Mouse (Mus musculus) kidney, adult 11 months (tissue): ENCODE results near the gene Alx3.

Source experiments
- DNase-seq: peaks from one replicate; pipeline ENCODE4 v3.0.0; 2022

The Alx3 gene

DNA sequence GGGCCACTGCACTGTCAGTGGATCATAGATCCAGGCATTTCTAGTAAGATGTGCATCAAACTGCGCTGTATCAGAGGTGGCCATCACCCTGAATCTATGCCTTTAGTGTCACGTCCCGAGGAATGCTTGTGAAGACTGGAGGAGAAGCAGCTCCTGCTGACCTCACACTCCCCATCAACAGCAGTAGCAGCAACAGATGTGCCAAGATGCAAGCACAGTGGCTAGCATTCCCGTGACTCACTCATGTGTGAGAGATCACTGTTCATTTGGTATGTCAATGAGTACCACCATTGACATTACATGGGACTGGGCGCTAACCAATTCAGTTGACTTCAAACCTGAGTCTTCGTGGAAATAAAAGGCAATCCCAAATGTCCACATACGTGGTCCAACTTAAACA, 32.8 kb downstream of the Alx3 start:
- DNase-seq: peak; percentile 25

DNA sequence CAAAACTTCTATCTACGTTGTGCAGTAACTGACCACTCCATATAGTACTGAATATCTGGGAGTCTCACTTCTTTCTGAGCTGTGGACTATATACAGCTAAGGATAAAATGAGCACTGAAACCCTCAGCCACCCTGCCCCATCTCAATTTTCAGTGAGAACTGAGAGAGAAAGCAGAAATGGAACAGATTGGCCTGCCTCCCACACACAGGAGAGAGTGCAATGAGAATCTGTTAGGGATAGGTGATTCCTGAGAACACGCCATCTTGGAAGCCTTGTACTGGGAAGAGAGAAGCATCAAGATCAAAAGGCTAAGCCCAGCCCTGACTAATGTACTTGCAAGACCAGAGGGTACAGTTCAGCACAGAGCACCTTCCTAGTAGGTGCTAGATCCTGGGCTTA, 33.7 kb downstream of the Alx3 start:
- DNase-seq: peak; percentile 1

DNA sequence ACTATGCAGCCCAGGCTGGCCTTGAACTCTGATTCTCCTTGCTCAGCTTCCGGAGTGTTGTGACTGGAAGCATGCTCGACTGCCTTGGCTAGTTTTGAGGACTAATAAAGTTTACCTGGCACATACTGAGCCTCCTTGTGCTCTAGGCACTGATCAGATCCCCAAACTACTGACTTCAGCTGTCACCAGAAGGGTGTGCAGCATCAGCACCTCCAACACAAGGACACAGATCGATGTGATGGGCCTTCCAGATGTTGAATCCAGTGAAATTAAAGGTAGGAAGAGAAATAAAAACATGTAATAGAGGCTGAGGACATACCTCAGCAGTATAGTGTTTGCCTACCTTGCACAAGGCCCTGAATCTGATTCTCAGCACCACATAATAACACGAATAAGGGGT, 34.6 kb downstream of the Alx3 start:
- peak; percentile 0 for DNase-seq

DNA sequence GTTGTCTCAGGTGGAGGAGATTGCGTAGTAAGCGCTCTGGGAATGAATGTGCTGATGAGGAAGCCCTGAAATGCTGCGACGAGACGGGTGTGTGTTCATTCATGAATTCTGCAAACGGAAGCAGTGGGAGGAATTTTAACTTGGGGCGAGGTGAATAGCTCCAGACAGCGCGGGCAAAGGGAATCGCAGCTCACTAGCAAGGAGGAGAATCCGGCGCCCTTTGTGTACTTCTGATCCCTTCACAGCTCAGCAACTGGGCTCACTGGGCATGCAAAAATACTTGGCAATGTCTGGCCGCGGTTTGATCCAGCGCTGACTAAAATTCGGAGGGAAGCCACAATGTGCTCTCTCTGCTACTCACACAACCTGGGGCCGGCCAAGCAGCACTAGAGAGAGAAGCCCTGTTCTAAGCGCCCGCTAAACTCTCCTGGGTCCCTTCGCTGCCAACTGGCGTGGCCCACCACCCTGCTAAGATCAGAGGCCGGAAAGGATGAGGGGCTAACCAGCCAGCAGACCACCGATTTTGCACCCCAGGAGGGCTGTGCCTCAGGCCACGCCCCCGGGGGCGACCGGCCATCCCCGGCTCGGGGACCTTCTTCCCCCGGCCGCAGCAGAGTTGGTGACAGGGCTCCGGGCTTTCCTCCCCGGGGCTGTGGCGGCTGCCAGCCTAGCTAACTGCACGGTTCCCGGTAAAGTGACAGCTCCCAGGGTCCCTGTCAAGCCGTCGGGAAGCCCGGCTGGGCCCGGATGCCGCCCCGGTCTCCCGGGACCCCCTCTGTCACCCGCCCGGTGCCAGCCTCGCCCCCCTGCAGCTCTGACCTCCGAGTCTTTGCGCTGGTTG, 36.1 kb downstream of the Alx3 start, which contains the start of gene Gm10961:
Gene Gm10961 (plus strand): TSS at position 641 of the 841 bp plus-strand sequence.
- DNase-seq: peak; percentile 77

DNA sequence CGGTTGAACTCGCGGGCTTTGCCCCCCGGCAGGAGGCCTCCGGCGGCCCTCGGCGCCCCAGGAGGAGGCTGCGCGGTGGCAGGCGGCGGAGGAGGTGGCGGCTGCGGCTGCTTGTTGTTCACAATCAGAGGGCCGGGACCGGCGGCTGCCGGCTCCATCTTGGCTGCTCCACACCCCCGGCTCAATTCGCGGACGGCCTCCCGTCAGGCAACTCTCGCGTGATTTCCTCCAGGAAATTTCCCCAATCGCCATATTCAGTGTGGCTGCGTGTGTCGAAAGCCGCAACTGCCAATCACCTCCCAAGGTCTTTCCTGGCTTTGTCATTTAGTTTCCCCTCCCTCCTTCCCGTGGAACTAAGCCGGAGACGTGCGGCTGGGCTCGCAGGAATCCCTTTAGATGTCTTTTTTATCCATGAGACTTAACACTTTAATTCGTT, 36.7 kb downstream of the Alx3 start, which contains the start of gene Strip1:
Gene Strip1 (minus strand): TSS at position 172 of the 436 bp plus-strand sequence.
- DNase-seq: peak; percentile 95

DNA sequence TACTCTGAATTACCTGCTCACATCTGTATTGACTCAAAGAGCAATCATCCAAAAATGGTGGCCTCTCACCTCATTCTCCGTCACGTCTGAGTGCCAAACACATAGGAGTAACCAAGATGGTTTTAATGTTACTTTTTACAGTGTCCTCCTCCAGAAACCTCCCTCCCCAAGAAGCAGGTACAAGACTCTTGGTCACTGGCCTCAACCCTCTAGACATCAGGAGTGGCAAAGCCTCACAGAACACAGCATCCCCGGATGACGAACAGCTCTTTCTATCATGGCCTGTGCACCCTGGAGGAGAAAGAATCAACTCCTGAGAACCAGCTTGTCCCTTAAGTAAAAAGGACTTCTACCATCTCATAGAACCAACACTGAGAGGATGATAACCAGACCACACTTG, 38.0 kb downstream of the Alx3 start:
- peak; percentile 1 for DNase-seq

DNA sequence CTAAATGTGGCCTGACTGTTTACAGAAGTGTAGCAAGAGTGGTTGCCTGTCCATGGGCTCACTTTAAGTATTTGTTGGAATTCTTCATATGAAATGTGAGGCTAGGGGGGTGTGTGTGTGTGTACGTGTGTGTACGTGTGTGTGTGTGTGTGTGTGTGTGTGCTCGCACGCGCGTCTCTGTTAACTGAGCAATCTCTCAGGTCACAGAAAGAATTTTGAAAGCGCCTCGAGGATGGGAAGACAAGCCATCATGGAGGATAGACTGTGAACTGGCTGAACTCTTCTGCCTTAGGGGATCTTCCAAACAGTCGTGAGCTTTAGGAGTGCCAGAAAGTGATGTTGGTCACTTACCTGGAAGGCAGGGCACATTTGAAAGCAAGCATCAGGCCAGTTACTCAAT, 39.1 kb downstream of the Alx3 start:
- DNase-seq: peak; percentile 2

DNA sequence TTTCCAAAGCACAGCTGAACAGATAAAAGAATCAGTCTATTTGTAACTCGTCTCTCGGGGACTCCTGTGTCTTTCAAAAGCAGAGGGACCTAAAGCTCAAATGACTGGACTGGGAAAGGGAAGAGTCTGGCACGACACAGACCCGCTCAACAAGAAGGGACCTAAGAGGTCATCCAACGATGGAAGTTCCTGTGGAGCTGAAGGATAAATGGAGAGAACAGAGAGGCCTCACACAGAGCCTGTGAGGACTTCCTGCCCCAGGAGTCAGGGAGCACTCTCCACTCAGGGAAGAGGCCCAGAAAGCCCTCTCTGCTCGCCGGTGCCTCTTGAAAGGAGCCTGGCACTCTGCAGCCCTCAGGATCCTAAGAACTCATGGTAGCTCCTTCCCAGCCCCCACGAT, 41.0 kb downstream of the Alx3 start:
- peak; percentile 0 for DNase-seq

DNA sequence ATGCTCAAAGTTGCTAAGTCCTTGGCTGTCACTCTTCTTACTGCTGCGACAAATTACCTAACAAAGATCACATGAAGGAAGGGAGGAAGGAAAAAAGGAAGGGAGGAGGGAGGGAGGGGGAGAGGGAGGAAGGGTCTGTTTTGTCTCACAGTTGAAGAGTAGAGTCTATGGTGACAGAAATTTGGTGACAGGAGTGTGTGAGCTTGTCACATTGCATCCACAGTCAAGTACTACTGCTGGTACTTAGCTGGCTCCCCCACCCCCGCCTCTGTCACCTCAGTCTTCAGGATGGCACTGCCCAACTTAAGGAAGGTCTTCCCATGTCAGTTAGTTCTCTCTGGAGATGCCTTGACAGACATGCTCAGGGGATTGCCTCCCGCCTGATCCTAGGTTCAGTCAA, 41.4 kb downstream of the Alx3 start:
- DNase-seq: no peak

DNA sequence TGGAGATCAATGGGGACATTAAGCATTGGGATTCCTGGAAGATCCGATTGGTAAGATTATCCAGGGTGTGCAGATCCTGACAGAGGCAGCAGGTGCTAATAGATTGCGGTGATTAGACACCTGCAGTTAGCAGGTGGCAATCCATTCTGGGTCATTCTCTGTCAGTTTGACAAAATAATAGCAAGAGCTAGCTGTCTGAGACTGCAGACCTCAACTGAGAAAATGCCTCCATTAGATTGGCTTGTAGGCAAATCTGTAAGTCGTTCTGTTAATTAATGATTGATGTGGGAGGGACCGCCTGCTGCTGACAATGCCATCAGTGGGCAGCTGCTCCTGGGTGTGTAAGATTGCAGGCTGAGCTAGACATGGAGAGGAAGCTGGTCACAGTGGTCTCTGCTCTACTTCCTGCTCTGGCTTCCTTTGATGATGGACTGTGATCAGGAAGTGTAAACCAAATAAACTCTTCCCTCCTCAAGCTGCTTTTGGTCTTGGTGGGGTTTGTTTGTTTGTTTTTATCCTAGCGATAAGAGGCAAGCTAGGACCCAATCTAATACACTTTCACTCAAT, 42.9 kb downstream of the Alx3 start:
- no peak for DNase-seq

DNA sequence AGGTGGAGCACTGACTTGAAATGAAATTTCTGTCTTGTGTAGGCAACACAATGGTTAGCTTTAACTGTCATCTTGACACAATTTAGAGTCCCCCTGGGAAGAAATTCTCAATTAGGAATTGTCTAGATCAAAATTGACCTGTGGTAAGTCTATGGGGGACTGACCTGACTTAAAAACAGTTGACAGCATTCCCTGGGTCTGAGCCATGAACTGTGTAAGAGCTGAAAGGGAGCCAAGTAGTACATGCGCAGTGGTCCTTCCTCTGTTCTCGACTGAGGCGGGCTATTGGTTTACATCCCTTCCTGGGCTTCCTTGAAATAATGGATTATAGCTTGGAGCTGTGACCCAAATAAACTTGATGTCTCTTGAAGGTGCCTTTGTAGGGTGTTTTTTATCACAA, 52.1 kb downstream of the Alx3 start:
- no peak for DNase-seq

DNA sequence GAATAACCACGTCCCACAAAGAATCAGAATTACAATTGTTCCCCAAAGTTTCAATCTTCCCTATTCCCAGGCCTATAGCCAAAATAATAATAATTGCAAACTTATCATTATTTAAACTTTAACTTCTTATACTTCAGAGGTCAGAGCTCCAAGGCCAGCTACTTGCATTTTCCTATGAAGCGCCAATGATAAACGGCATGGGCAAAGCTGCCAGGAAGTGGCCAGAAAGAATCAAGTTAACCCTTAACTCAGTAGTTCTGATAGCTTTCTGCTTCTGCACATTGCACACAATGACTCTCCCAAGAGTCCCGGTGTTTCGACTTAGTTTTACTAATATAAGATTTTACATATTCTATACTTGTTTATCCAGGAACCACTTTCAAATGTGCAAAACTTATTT, 55.4 kb downstream of the Alx3 start:
- DNase-seq: peak; percentile 49

DNA sequence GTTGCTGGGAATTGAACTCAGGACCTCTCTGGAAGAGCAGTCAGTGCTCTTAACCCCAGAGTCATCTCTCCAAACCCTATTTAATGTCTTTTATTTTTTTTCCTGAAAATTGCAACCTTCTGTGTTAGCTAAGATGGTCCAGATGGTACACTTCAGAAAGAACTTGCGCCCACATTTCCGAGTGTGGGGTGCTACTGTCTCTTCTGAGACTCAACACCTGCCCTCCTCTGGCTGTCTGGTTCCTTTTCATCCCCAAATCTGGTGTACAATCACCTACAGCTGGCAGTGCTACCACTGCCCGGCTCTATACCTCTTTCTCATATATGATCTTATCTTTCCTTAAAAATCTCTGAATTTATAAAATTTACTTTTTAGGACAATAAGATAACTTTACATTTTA, 58.1 kb downstream of the Alx3 start:
- DNase-seq: no peak

DNA sequence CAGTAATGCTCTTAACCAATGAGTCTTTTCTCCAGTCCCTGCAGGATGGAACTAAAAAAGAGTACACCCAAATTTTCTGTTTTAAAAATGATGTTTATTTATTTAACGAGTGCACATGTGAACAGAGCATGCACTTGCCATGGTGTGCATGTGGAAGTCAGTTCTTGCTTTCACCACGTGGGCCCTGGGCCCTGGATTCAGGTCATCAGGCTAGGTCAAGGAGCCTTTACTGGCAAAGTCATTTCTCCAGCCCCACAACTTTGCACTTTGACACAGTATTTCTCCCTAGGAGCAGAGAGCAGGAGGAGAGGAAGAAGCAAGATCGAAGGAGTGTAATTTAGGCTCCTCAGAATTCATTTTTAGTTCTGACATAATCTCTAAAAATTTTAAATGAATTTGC, 60.0 kb downstream of the Alx3 start:
- DNase-seq: peak; percentile 42
